Mouse (Mus musculus) forebrain, embryonic 10.5 days (tissue): ENCODE data around the gene Alkbh6. TPM values are rescaled to one million over a fixed set of nuclear protein-coding genes. Genes with fewer than 3 reads are reported as not detected.

Source experiments
- DNase-seq: peaks from one replicate; pipeline ENCODE4 v3.0.0-alpha.2; 2017; ENCODE audit warnings: low spot score; ENCODE audit errors: extremely low spot score
- H3K27ac ChIP-seq: fragments of 300-500 bp; sonication (generic); 2 replicates; pipeline ENCODE4 v1.5.1; 2016; ENCODE audit warnings: mild to moderate bottlenecking
- H3K27me3 ChIP-seq: fragments of 300-500 bp; sonication (generic); 2 replicates; pipeline ENCODE4 v1.6.1; 2016; ENCODE audit warnings: mild to moderate bottlenecking; ENCODE audit not compliant: poor library complexity, severe bottlenecking
- H3K36me3 ChIP-seq: fragments of 300-500 bp; sonication (generic); replicated peaks from 2 replicates; pipeline ENCODE4 v1.6.1; 2016; ENCODE audit warnings: mild to moderate bottlenecking, moderate library complexity
- H3K4me1 ChIP-seq: fragments of 300-500 bp; sonication (generic); 2 replicates; pipeline ENCODE4 v1.6.1; 2016
- H3K4me3 ChIP-seq: fragments of 300-500 bp; sonication (generic); 2 replicates; pipeline ENCODE4 v1.5.1; 2016; ENCODE audit warnings: mild to moderate bottlenecking, moderate library complexity
- H3K9me3 ChIP-seq: fragments of 300-500 bp; sonication (generic); 2 replicates; pipeline ENCODE4 v1.6.1; 2016; ENCODE audit warnings: mild to moderate bottlenecking, moderate library complexity
- WGBS: fragments of 180-500 bp; shearing (Covaris S2); methylation state at CpG from one replicate; pipeline ENCODE4 v1.1.7; 2016; 5-methylcytosine and 5-hydroxymethylcytosine counted together
- polyA plus RNA-seq: library from polyadenylated mRNA; unstranded; fragments of >200 nt; fragmentation: Nextera tagmentation; extraction: Ambion mirVana; gene quantifications from 2 replicates; pipeline ENCODE4 v1.2.1, GENCODE M21; 2016

The Alkbh6 gene
- polyA plus RNA-seq, 1 experiment from 2014 or later: 82.3 TPM

GRCm38 (mm10) chr7:30282740-30283139 is 25.8 kb upstream of the Alkbh6 start:
- Histone ChIP-seq H3K9me3 (no peaks in the 10 kb centered on the region), H3K36me3 (no peaks in the 10 kb centered on the region), H3K4me1 (peaks cover 26% of the 10 kb centered on the region), H3K27me3 (no peaks in the 10 kb centered on the region), H3K4me3 (no peak overlapping the region), H3K27ac (no peak overlapping the region)
- DNase-seq: no peak
- 86% methylated on average over 7 of the region's 7 CpGs for WGBS

DNA sequence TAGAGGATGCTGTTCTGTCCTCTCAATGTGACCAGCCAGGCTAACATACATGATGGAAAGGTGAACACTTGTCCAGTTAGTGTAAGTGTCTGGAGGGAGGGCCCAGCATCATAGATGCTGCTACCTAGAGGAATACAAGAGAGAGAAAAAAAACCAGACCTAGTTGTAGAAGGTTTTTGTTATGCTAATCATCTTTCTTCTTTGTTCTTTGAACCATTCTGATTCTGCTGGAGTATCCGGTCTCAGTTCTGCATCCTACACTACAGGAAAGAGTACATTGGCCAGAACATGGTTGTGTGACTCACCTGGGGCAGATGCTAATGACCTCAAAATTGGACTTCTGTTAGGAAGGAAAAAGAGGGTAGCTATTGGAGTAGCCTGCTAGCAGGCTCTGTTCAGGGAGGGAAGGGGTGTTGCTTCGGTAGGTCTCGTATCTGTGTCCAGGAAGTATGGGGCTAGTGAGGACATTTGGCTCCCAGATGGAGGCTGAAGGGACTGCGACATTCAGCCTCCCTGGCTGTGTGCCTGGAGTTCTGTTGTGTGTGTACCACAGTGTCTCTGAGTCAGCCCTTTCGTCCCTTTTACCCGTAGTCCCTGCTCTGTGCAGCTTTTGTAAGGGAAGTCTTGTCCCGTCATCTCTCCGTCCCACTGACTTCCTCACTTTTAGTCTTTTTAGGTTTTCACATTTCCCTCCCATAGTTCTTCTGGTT is 21.7 kb upstream of the Alkbh6 start:
- H3K36me3 ChIP-seq: no peaks in the 10 kb centered on the region
- H3K27me3 ChIP-seq: peaks cover 13% of the 10 kb centered on the region; the same call in 1 of the 2 replicates
- WGBS: 77% methylated on average over 8 of the region's 8 CpGs
- peaks cover 27% of the 10 kb centered on the region for H3K4me1 ChIP-seq
- no peak for DNase-seq
- H3K27ac ChIP-seq: no peak overlapping the region
- no peaks in the 10 kb centered on the region for H3K9me3 ChIP-seq
- no peak overlapping the region for H3K4me3 ChIP-seq

DNA sequence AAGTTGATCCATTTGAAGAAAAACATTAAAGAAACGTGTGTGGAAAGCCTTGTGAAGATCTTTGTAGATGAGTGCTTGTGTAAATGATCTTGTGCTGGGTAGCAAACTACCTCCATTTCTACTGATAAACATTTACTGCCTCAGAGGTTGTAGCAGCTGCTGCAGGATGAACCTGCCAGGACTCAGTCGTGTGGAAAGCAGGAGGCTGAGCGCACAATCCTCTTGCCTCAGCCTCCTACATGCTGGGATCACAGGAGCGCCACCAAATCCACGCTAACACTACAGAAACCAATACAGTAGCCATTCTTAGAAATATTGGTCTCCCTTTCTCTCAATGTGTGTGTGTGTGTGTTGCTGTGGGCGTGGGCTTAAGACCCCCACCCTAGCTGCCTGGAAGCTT is 20.5 kb upstream of the Alkbh6 start:
- H3K9me3 ChIP-seq: no peaks in the 10 kb centered on the region
- no peak overlapping the region for H3K4me3 ChIP-seq
- no peak for DNase-seq
- peaks cover 13% of the 10 kb centered on the region; the same call in 1 of the 2 replicates for H3K27me3 ChIP-seq
- H3K27ac ChIP-seq: no peak overlapping the region
- peaks cover 39% of the 10 kb centered on the region for H3K4me1 ChIP-seq
- peaks cover 5% of the 10 kb centered on the region for H3K36me3 ChIP-seq
- 75% methylated on average over 6 of the region's 6 CpGs for WGBS

GRCm38 (mm10) chr7:30289071-30289713 is 19.3 kb upstream of the Alkbh6 start:
- H3K4me3 ChIP-seq: no peak overlapping the region

GRCm38 (mm10) chr7:30289714-30290399 is 18.7 kb upstream of the Alkbh6 start:
- H3K27me3 ChIP-seq: peaks cover 13% of the 10 kb centered on the region; the same call in 1 of the 2 replicates
- peaks cover 39% of the 10 kb centered on the region for H3K4me1 ChIP-seq
- 48% methylated on average over 10 of the region's 10 CpGs for WGBS
- no peak for DNase-seq
- peak overlapping the region; percentile 22; the same call in 1 of the 2 replicates for H3K4me3 ChIP-seq
- H3K27ac ChIP-seq: peak overlapping the region; percentile 65
- no peaks in the 10 kb centered on the region for H3K9me3 ChIP-seq
- H3K36me3 ChIP-seq: peaks cover 22% of the 10 kb centered on the region

More at GRCm38 (mm10) chr7:30289071-30289713, 19.3 kb upstream of the Alkbh6 start:
- WGBS: 74% methylated on average over 7 of the region's 7 CpGs
- H3K27me3 ChIP-seq: peaks cover 13% of the 10 kb centered on the region; the same call in 1 of the 2 replicates
- no peak for DNase-seq
- peaks cover 39% of the 10 kb centered on the region for H3K4me1 ChIP-seq
- peak overlapping the region; percentile 65 for H3K27ac ChIP-seq
- peaks cover 15% of the 10 kb centered on the region for H3K36me3 ChIP-seq
- H3K9me3 ChIP-seq: no peaks in the 10 kb centered on the region

- H3K27ac ChIP-seq: peak within 1 kb of the TSS; percentile 94
- peak; percentile 81 for DNase-seq
- peaks cover 13% of the 10 kb centered on the region; the same call in 1 of the 2 replicates for H3K27me3 ChIP-seq
- peak within 1 kb of the TSS; percentile 93 for H3K4me3 ChIP-seq
- no peaks in the 10 kb centered on the region for H3K9me3 ChIP-seq
- peaks cover 38% of the 10 kb centered on the region for H3K36me3 ChIP-seq
- WGBS: 7% methylated on average over 35 of the region's 35 CpGs
- peaks cover 38% of the 10 kb centered on the region for H3K4me1 ChIP-seq
Measured at GRCm38 (mm10) chr7:30291215-30292131, 17.0 kb upstream of the Alkbh6 start, which contains the start of gene Clip3. Clip3 (plus strand) TSS chr7:30291728.

DNA sequence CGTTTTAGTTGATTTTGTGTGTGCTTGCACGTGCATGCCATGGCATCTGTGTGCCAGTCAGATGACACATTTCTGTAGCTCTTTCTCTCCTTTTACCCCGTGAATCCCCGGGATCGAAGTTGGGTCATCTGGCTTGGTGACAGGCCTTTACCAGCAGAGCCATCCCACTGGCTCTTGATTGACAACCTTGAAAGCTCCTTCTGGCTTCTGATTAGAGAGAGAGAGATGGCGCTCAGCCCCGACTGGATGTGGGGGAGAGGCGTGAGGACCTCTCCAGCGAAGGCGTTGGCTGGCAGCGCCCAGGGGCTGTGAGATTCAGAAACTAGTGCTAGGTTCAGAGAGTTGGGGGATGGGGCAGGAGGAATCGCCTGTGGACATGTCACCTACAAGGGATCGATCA is 14.7 kb upstream of the Alkbh6 start:
- no peak overlapping the region for H3K27ac ChIP-seq
- 90% methylated on average over 13 of the region's 13 CpGs for WGBS
- H3K4me3 ChIP-seq: no peak overlapping the region
- H3K27me3 ChIP-seq: peaks cover 9% of the 10 kb centered on the region; the same call in 1 of the 2 replicates
- H3K9me3 ChIP-seq: no peaks in the 10 kb centered on the region
- no peak for DNase-seq
- peaks cover 61% of the 10 kb centered on the region for H3K36me3 ChIP-seq
- peaks cover 33% of the 10 kb centered on the region for H3K4me1 ChIP-seq

GRCm38 (mm10) chr7:30294296-30294695 is 14.2 kb upstream of the Alkbh6 start:
- peaks cover 31% of the 10 kb centered on the region for H3K4me1 ChIP-seq
- H3K27ac ChIP-seq: no peak overlapping the region
- H3K27me3 ChIP-seq: peaks cover 4% of the 10 kb centered on the region; the same call in 1 of the 2 replicates
- 94% methylated on average over 5 of the region's 5 CpGs for WGBS
- peaks cover 66% of the 10 kb centered on the region for H3K36me3 ChIP-seq
- no peak overlapping the region for H3K4me3 ChIP-seq
- no peaks in the 10 kb centered on the region for H3K9me3 ChIP-seq
- no peak for DNase-seq

- no peak overlapping the region for H3K4me3 ChIP-seq
- no peak overlapping the region for H3K27ac ChIP-seq
- 78% methylated on average over 10 of the region's 10 CpGs for WGBS
- peaks cover 24% of the 10 kb centered on the region for H3K4me1 ChIP-seq
- H3K9me3 ChIP-seq: no peaks in the 10 kb centered on the region
- DNase-seq: no peak
- 0 out of 2 replicates have a peak, but pooled peaks cover 3% of the 10 kb centered on the region for H3K27me3 ChIP-seq
- peaks cover 74% of the 10 kb centered on the region for H3K36me3 ChIP-seq
Measured at GRCm38 (mm10) chr7:30295103-30295502, 13.4 kb upstream of the Alkbh6 start.

DNA sequence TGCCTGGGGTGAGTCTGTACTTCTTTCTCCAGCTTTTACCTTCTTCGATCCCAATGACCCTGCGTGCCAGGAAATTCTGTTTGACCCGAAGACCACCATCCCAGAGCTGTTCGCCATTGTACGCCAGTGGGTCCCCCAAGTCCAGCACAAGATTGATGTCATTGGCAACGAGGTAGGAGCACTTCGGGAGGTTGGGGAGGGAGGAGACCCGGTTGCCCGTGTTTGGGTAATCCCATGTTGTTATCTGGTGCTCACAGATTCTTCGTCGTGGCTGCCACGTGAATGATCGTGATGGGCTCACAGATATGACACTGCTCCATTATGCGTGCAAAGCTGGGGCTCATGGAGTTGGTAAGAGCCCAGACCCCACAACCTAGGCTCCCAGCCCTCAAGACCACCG is 11.7 kb upstream of the Alkbh6 start:
- WGBS: 92% methylated on average over 15 of the region's 15 CpGs
- H3K9me3 ChIP-seq: no peaks in the 10 kb centered on the region
- peaks cover 89% of the 10 kb centered on the region for H3K36me3 ChIP-seq
- no peak for DNase-seq
- H3K27ac ChIP-seq: no peak overlapping the region
- H3K27me3 ChIP-seq: no peaks in the 10 kb centered on the region
- peaks cover 12% of the 10 kb centered on the region for H3K4me1 ChIP-seq
- H3K4me3 ChIP-seq: no peak overlapping the region

DNA sequence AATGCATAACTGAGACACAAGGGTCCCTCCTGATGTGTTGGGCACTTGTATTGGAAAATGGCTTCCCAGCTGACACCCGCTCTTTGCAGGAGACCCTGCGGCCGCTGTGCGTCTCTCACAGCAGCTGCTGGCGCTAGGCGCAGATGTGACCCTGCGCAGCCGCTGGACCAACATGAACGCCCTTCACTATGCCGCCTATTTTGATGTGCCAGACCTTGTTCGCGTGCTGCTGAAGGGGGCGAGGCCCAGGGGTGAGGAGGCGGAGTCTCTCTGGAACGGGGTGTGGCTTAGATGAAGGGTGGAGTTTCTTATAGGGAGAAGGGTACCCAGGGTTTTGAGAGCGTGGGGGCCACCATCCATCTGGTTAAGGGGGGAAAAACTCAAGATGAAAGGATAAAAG is 11.3 kb upstream of the Alkbh6 start:
- Histone ChIP-seq H3K9me3 (no peaks in the 10 kb centered on the region), H3K4me3 (no peak overlapping the region), H3K27me3 (no peaks in the 10 kb centered on the region), H3K36me3 (peaks cover 93% of the 10 kb centered on the region), H3K27ac (no peak overlapping the region), H3K4me1 (peaks cover 7% of the 10 kb centered on the region)
- DNase-seq: no peak
- 85% methylated on average over 16 of the region's 16 CpGs for WGBS

DNA sequence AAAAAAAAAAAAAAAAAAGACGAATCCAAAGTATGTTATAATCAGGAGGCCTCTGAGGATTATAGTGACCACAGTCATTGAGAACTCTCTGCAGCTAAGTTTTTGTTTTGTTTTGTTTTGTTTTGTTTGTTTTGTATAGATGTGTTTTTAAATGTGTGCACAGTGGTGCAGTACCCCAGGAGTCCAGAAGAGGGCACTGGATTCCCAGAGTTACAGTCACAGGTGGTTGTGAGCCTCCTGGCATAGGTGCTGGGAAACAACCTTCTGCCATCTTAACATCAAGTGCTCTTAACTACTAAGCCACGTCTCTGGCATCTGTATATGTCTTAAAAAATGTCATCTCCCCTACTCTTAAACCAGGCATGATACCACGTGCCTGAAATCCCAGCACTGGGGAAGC is 7.6 kb upstream of the Alkbh6 start:
- Histone ChIP-seq H3K27me3 (no peaks in the 10 kb centered on the region), H3K36me3 (peaks cover 90% of the 10 kb centered on the region), H3K4me1 (no peaks in the 10 kb centered on the region), H3K4me3 (no peak overlapping the region), H3K9me3 (no peaks in the 10 kb centered on the region), H3K27ac (no peak overlapping the region)
- peak; percentile 34 for DNase-seq
- 46% methylated on average over 3 of the region's 3 CpGs for WGBS
